Mouse (Mus musculus) mesoderm, embryonic 11.5 days (tissue): ENCODE measurements at regions not wholly inside any gene's neighbourhood (a gene's known extent, or its start where the extent isn't known, plus 50 kb on each side); places are given as distances from the start of the nearest gene placed in this dataset.
A peak's percentile ranks its signal among the peaks of the same experiment; 100 is the strongest.

Source experiments
- DNase-seq: peaks from one replicate; pipeline ENCODE4 v3.0.0-alpha.2; 2012; ENCODE audit warnings: low read depth, low spot score

- DNase-seq = peak; percentile 90
Measured at GRCm38 (mm10) chr14:72371702-72372277, 119.8 kb downstream of the Gm9195 start.

GRCm38 (mm10) chr14:72360829-72361520, 130.7 kb downstream of the Gm9195 start:
- no peak for DNase-seq

- no peak for DNase-seq
Measured at GRCm38 (mm10) chr14:72360181-72360580, 131.5 kb downstream of the Gm9195 start.

GRCm38 (mm10) chr14:72357915-72358314, 133.7 kb downstream of the Gm9195 start:
- no peak for DNase-seq

GRCm38 (mm10) chr14:72342181-72342580, 149.5 kb downstream of the Gm9195 start:
- DNase-seq = peak; percentile 5

GRCm38 (mm10) chr14:72341590-72342154, 150.0 kb downstream of the Gm9195 start:
- DNase-seq = no peak

GRCm38 (mm10) chr14:72338046-72338445, 153.6 kb downstream of the Gm9195 start:
- DNase-seq = no peak

GRCm38 (mm10) chr14:72303856-72304255, 187.8 kb downstream of the Gm9195 start:
- no peak for DNase-seq

- DNase-seq = peak; percentile 63
Measured at GRCm38 (mm10) chr14:72300026-72300425, 191.6 kb downstream of the Gm9195 start.

GRCm38 (mm10) chr14:72294631-72295030, 197.0 kb downstream of the Gm9195 start:
- DNase-seq = peak; percentile 23

GRCm38 (mm10) chr14:72293677-72294387, 197.8 kb downstream of the Gm9195 start:
- DNase-seq = peak; percentile 22

GRCm38 (mm10) chr14:72292656-72293299, 198.9 kb downstream of the Gm9195 start:
- no peak for DNase-seq

GRCm38 (mm10) chr14:72277309-72277708, 214.3 kb downstream of the Gm9195 start:
- DNase-seq = no peak

- no peak for DNase-seq
Measured at GRCm38 (mm10) chr14:72259255-72259654, 232.4 kb downstream of the Gm9195 start.

GRCm38 (mm10) chr14:72241872-72242271, 249.8 kb downstream of the Gm9195 start:
- no peak for DNase-seq

GRCm38 (mm10) chr14:72240272-72240671, 251.4 kb downstream of the Gm9195 start:
- peak; percentile 4 for DNase-seq

- DNase-seq = no peak
Measured at GRCm38 (mm10) chr14:72238344-72238743, 253.3 kb downstream of the Gm9195 start.

- DNase-seq = no peak
Measured at GRCm38 (mm10) chr14:72234234-72235075, 257.2 kb downstream of the Gm9195 start.

GRCm38 (mm10) chr14:72227853-72228252, 263.8 kb downstream of the Gm9195 start:
- no peak for DNase-seq

GRCm38 (mm10) chr14:72227441-72227840, 264.2 kb downstream of the Gm9195 start:
- DNase-seq = no peak

- no peak for DNase-seq
Measured at GRCm38 (mm10) chr14:72226946-72227345, 264.7 kb downstream of the Gm9195 start.
